Mouse (Mus musculus) spleen, adult 2 months (tissue): ENCODE measurements around the gene Itih4.

Source experiments
- CTCF ChIP-seq: fragments of 200-500 bp; IDR thresholded peaks from 2 replicates; pipeline ENCODE4 v1.5.1; 2011; ENCODE audit warnings: mild to moderate bottlenecking, inconsistent platforms; ENCODE audit not compliant: insufficient read depth, insufficient read length, insufficient replicate concordance; ENCODE audit errors: extremely low read depth
- POLR2A ChIP-seq: fragments of 200-500 bp; IDR thresholded peaks from 2 replicates; pipeline ENCODE4 v1.6.1; 2011; ENCODE audit warnings: low read depth, low read length, inconsistent platforms

- peak; percentile 9; the same call in 1 of the 2 replicates for TF ChIP-seq POLR2A
- TF ChIP-seq CTCF: no peak
These were observed 65.0 kb downstream of the Itih4 start, which contains the start of gene Nek4 for GRCm38 (mm10) chr14:30951154-30951825.
